Mouse (Mus musculus) colon, adult 2 months (tissue): ENCODE measurements around the gene Plk3. TPM values are rescaled to one million over a fixed set of nuclear protein-coding genes. Genes with fewer than 3 reads are reported as not detected.

Source experiments
- polyA plus RNA-seq: library from polyadenylated mRNA; depleted of rRNA; stranded (reverse); fragments of >200 nt; gene quantifications from 2 replicates; pipeline ENCODE4 v1.2.3, GENCODE M21; 2012; rRNA removed

Plk3 gene
- 55.5 and 93.9 TPM in 2 replicates for polyA plus RNA-seq

GRCm38 (mm10) chr4:117133817-117134600 lies at the start of gene Plk3:
Plk3 (minus strand) TSS chr4:117133963.

GRCm38 (mm10) chr4:117181863-117182758 lies 48.3 kb upstream of the Plk3 start, which contains the start of gene Kif2c:
Kif2c (minus strand) TSS chr4:117182639.

GRCm38 (mm10) chr4:117155792-117156355 lies 22.1 kb upstream of the Plk3 start, which contains the start of gene Rps8:
Rps8 (minus strand) TSS chr4:117156243.

GRCm38 (mm10) chr4:117126675-117127290 lies 7.0 kb downstream of the Plk3 start, which contains the start of gene Tctex1d4:
Tctex1d4 (plus strand) TSS chr4:117126794.

GRCm38 (mm10) chr4:117125348-117125909 lies 8.3 kb downstream of the Plk3 start, which contains the start of gene Btbd19:
Btbd19 (minus strand) TSS chr4:117125725.

GRCm38 (mm10) chr4:117095551-117096452 lies 38.0 kb downstream of the Plk3 start, which contains the start of gene Ptch2:
Ptch2 (plus strand) TSS chr4:117096075.

Other genes with a start within 250 kb of the Plk3 start
- gene Urod, start 139.6 kb downstream of the Plk3 start, polyA plus RNA-seq, result 39.6 and 41.4 TPM in 2 replicates
- gene Hectd3, start 138.6 kb downstream of the Plk3 start, polyA plus RNA-seq, result 157 and 168 TPM in 2 replicates
- gene Eif2b3, start 114.6 kb downstream of the Plk3 start, polyA plus RNA-seq, result 2.1 and 3.6 TPM in 2 replicates
- gene Ptch2, start 37.9 kb downstream of the Plk3 start, polyA plus RNA-seq, result 5.2 and 6.2 TPM in 2 replicates
- 7.5 and 10.5 TPM in 2 replicates for gene Btbd19, start 8.2 kb downstream of the Plk3 start, polyA plus RNA-seq
- gene Tctex1d4, start 7.2 kb downstream of the Plk3 start, polyA plus RNA-seq, result 0.39 and 1.2 TPM in 2 replicates
- gene Rps8, start 22.3 kb upstream of the Plk3 start, polyA plus RNA-seq, result 686 and 881 TPM in 2 replicates
- 2.2 and 3.2 TPM in 2 replicates for gene Kif2c, start 48.7 kb upstream of the Plk3 start, polyA plus RNA-seq
- 22.8 and 37.0 TPM in 2 replicates for gene Tmem53, start 118.0 kb upstream of the Plk3 start, polyA plus RNA-seq
- gene Armh1, start 118.2 kb upstream of the Plk3 start, polyA plus RNA-seq, result 0.09 and 0.28 TPM in 2 replicates